Mouse (Mus musculus) C2C12 (cell line): Measurements from ENCODE around the gene Tac2.

Experiments used
- MYOG ChIP-seq: IDR thresholded peaks from one replicate; pipeline ENCODE4 v1.6.1; 2011; ENCODE audit not compliant: control insufficient read depth, insufficient read length; ENCODE audit errors: extremely low read depth
- USF1 ChIP-seq: IDR thresholded peaks from one replicate; pipeline ENCODE4 v1.6.1; 2011; ENCODE audit warnings: low read depth, mild to moderate bottlenecking, control low read depth, moderate library complexity

DNA sequence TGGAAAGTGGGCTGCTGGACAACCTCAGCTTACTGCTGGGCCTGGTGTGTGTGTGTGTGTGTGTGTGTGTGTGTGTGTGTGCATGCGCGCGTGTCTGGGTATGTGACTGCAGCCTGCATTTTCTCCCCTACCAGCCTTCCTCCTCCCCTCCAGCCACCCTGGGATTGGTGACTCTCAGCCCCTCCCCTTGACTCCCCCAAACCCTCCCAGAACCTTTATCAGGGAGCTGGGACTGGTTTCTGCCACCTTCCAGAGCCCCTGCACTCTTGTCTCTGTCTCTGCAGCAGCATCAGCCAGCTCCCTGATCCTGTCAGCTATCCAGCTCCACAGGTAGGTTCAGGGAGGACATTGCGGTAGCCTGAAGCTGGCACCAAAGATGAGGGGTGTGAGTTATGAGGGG lies 858 bp downstream of the Tac2 start:
- TF ChIP-seq MYOG (no peak), USF1 (no peak)
